Mouse (Mus musculus) small intestine, adult 2 months (tissue): ENCODE measurements around the gene Ppp4r4. TPM values are rescaled to one million over a fixed set of nuclear protein-coding genes. Genes with fewer than 3 reads are reported as not detected.

Experiments used
- H3K27ac ChIP-seq: fragments of 200-500 bp; 2 replicates; pipeline ENCODE4 v1.5.1; 2012; ENCODE audit warnings: low read depth, low read length, control low read depth, inconsistent platforms; ENCODE audit not compliant: insufficient read depth
- H3K27me3 ChIP-seq: fragments of 200-500 bp; 2 replicates; pipeline ENCODE4 v1.6.1; 2012; ENCODE audit warnings: mild to moderate bottlenecking, moderate library complexity, low read length, inconsistent platforms; ENCODE audit not compliant: control insufficient read depth, insufficient read depth
- H3K36me3 ChIP-seq: fragments of 200-500 bp; 2 replicates; pipeline ENCODE4 v1.6.1; 2012; ENCODE audit warnings: mild to moderate bottlenecking, low read length, control low read depth, inconsistent platforms; ENCODE audit not compliant: control insufficient read depth, insufficient read depth
- H3K4me1 ChIP-seq: fragments of 200-500 bp; 2 replicates; pipeline ENCODE4 v1.6.1; 2012; ENCODE audit warnings: low read length, inconsistent platforms, mixed read lengths; ENCODE audit not compliant: control insufficient read depth, insufficient read depth, insufficient read length
- H3K4me3 ChIP-seq: fragments of 200-500 bp; 2 replicates; pipeline ENCODE4 v1.5.1; 2012; ENCODE audit warnings: low read depth, mild to moderate bottlenecking, control low read depth, inconsistent platforms, low read length, moderate library complexity
- CTCF ChIP-seq: fragments of 200-500 bp; IDR thresholded peaks from 2 replicates; pipeline ENCODE4 v1.5.1; 2012; ENCODE audit warnings: low read depth, mild to moderate bottlenecking, control low read depth, inconsistent platforms, low read length, moderate library complexity, mixed read lengths; ENCODE audit not compliant: insufficient replicate concordance, insufficient read length; ENCODE audit errors: extremely low read depth
- POLR2A ChIP-seq: fragments of 200-500 bp; IDR thresholded peaks from 2 replicates; pipeline ENCODE4 v1.6.1; 2012; ENCODE audit warnings: low read depth, mild to moderate bottlenecking, control low read depth, inconsistent platforms, low read length, moderate library complexity
- WGBS: fragments of 180-500 bp; shearing (Covaris S2); methylation state at CpG from one replicate; pipeline ENCODE4 v1.1.7; 2018; 5-methylcytosine and 5-hydroxymethylcytosine counted together
- polyA plus RNA-seq: library from polyadenylated mRNA; depleted of rRNA; stranded (reverse); fragments of >200 nt; gene quantifications from 2 replicates; pipeline ENCODE4 v1.2.3, GENCODE M21; 2012

Gene Ppp4r4
- polyA plus RNA-seq, 1 experiment = 0.24 TPM

- H3K36me3 ChIP-seq = no peaks in the 10 kb centered on the region
- WGBS = 27% methylated on average over 5 of the region's 5 CpGs
- no peak for TF ChIP-seq POLR2A
- peak; percentile 76; the same call in 1 of the 2 replicates for TF ChIP-seq CTCF
- H3K4me1 ChIP-seq = peaks cover 3% of the 10 kb centered on the region; the same call in 1 of the 2 replicates
- no peak overlapping the region for H3K27ac ChIP-seq
- H3K4me3 ChIP-seq = no peak overlapping the region
- no peaks in the 10 kb centered on the region for H3K27me3 ChIP-seq
Measured at GRCm38 (mm10) chr12:103492767-103493166, 39.3 kb upstream of the Ppp4r4 start.

DNA sequence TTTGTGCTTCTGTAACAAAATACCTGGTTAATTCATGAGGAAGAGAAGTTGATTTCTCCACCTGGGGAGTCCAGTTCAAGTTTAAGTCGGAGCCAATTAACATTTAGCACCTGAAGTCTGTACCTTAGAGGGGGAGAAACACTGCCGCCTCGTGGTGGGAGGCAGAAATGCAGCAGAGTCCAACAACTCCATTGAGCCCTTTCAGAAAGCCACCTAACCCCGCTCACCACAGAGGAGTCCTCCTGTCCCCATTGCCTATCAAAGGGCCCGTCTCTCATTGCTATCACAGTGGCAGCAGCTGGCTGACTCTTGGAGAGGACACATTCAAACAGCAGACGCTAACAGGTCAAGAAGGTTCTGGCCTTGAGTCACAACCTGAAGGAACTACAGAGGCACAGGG lies 37.6 kb upstream of the Ppp4r4 start:
- Histone ChIP-seq H3K36me3 (no peaks in the 10 kb centered on the region), H3K27ac (no peak overlapping the region), H3K4me1 (no peaks in the 10 kb centered on the region; the same call in 1 of the 2 replicates), H3K27me3 (no peaks in the 10 kb centered on the region), H3K4me3 (no peak overlapping the region)
- 11% methylated on average over 6 of the region's 6 CpGs for WGBS
- TF ChIP-seq CTCF (peak; percentile 92; the same call in 1 of the 2 replicates), POLR2A (no peak)

DNA sequence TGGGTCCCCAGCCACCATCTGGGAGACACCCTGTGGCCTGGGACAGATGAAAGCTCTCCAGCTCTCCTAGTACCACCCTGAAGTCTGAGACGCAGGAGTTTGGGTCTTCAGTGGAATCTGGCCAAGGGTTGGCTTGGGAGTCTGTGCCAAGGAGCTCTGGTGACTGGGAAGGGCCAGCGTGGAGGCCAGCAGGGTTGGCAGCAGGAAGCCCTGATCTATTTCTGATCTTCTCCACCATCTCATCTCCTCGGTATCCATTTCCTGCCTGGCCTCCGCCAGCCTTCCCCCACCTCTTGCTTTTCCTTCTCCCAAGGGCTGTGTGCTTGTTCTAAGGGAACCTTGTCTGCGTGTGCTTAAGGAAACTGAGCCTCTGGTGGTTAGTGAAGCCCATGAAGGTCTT lies 33.3 kb upstream of the Ppp4r4 start:
- WGBS = 72% methylated on average over 5 of the region's 5 CpGs
- Histone ChIP-seq H3K4me1 (no peaks in the 10 kb centered on the region), H3K4me3 (no peak overlapping the region), H3K36me3 (no peaks in the 10 kb centered on the region), H3K27me3 (no peaks in the 10 kb centered on the region), H3K27ac (no peak overlapping the region)
- no peak for TF ChIP-seq CTCF

- Histone ChIP-seq H3K27me3 (no peaks in the 10 kb centered on the region), H3K36me3 (no peaks in the 10 kb centered on the region), H3K4me3 (no peak overlapping the region), H3K4me1 (peaks cover 4% of the 10 kb centered on the region), H3K27ac (no peak overlapping the region)
- WGBS = 70% methylated on average over 2 of the region's 2 CpGs
- TF ChIP-seq CTCF (no peak), POLR2A (no peak)
Measured at GRCm38 (mm10) chr12:103499261-103499660, 32.8 kb upstream of the Ppp4r4 start.

GRCm38 (mm10) chr12:103503300-103503699 lies 28.8 kb upstream of the Ppp4r4 start:
- Histone ChIP-seq H3K36me3 (no peaks in the 10 kb centered on the region), H3K27me3 (no peaks in the 10 kb centered on the region), H3K27ac (no peak overlapping the region), H3K4me1 (peaks cover 7% of the 10 kb centered on the region), H3K4me3 (no peak overlapping the region)
- 77% methylated on average over 3 of the region's 3 CpGs for WGBS
- no peak for TF ChIP-seq POLR2A
- no peak for TF ChIP-seq CTCF

DNA sequence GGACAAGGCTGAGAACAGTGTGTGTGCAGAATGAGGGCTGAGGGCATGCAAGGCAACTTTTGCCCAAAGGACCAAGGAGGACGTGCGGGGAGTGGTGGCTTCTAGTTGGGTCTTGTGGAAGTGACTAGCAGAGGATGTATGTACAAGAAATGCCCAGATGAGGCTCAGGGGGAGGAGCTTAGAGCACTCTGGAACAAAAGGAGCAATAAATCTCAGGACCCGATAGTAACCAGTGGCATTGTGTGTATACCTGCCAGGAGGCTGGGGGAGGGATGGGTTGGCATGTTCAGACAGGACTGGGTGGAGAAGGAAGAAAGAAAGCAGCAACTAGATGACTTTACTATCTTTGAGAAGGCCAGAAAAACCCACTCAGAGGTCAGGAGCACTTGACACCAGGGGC lies 27.7 kb upstream of the Ppp4r4 start:
- Histone ChIP-seq H3K4me1 (peaks cover 7% of the 10 kb centered on the region), H3K4me3 (no peak overlapping the region), H3K27ac (no peak overlapping the region), H3K36me3 (no peaks in the 10 kb centered on the region), H3K27me3 (no peaks in the 10 kb centered on the region)
- TF ChIP-seq POLR2A (no peak), CTCF (no peak)
- WGBS = 43% methylated on average over 3 of the region's 3 CpGs

DNA sequence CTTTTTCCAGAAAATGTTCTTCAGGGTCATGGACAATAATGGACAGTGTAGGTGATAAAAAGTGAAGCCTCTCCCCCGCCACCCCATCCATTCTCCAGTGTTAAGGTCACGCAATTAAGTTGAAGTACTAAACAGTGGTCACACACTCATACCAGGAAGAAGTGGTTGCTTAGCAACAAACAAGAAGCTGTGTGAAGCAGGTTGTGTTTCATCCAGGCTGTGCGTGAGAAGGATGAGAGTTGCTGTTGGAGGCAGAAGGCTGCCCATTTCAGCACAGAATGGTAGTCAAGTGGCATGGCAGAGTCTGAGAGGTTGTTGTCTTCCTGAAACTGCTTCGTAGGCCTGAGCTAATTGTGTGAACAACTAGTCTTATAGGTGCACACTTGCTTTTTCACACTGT lies 23.7 kb upstream of the Ppp4r4 start:
- Histone ChIP-seq H3K36me3 (no peaks in the 10 kb centered on the region), H3K27ac (no peak overlapping the region), H3K4me3 (no peak overlapping the region), H3K4me1 (peaks cover 7% of the 10 kb centered on the region), H3K27me3 (no peaks in the 10 kb centered on the region)
- WGBS = 75% methylated on average over 4 of the region's 4 CpGs
- no peak for TF ChIP-seq CTCF
- no peak for TF ChIP-seq POLR2A

- H3K27me3 ChIP-seq = no peaks in the 10 kb centered on the region
- TF ChIP-seq CTCF = no peak
- TF ChIP-seq POLR2A = no peak
- H3K4me3 ChIP-seq = no peak overlapping the region
- no peaks in the 10 kb centered on the region for H3K4me1 ChIP-seq
- H3K36me3 ChIP-seq = no peaks in the 10 kb centered on the region
- H3K27ac ChIP-seq = no peak overlapping the region
- 92% methylated on average over 8 of the region's 8 CpGs for WGBS
Measured at GRCm38 (mm10) chr12:103509893-103510292, 22.2 kb upstream of the Ppp4r4 start.
